Mouse (Mus musculus): ENCODE data around the gene Emsy.
A peak's percentile ranks its signal among the peaks of the same experiment; 100 is the strongest.

Gene Emsy

GRCm38 (mm10) chr7:98577461-98577860, 79.1 kb downstream of the Emsy start:
- DNase-seq (ENCODE audit: low spot score): no peak

GRCm38 (mm10) chr7:98575651-98576239, 80.8 kb downstream of the Emsy start:
- DNase-seq (ENCODE audit: low spot score): no peak

- no peak for DNase-seq (ENCODE audit: low spot score)
Observed at GRCm38 (mm10) chr7:98574771-98575191, 81.8 kb downstream of the Emsy start.

- no peak for DNase-seq (ENCODE audit: low spot score)
Observed at GRCm38 (mm10) chr7:98574271-98574670, 82.3 kb downstream of the Emsy start.

GRCm38 (mm10) chr7:98573231-98573781, 83.3 kb downstream of the Emsy start:
- DNase-seq (ENCODE audit: low spot score): no peak

GRCm38 (mm10) chr7:98572223-98572868, 84.2 kb downstream of the Emsy start:
- DNase-seq (ENCODE audit: low spot score): peak; percentile 29

- DNase-seq (ENCODE audit: low spot score): no peak
Observed at GRCm38 (mm10) chr7:98570824-98571505, 85.6 kb downstream of the Emsy start.

GRCm38 (mm10) chr7:98567056-98567455, 89.5 kb downstream of the Emsy start:
- no peak for DNase-seq (ENCODE audit: low spot score)

- DNase-seq (ENCODE audit: low spot score): no peak
Observed at GRCm38 (mm10) chr7:98564607-98565364, 91.8 kb downstream of the Emsy start.

- DNase-seq (ENCODE audit: low spot score): no peak
Observed at GRCm38 (mm10) chr7:98563991-98564390, 92.6 kb downstream of the Emsy start.

GRCm38 (mm10) chr7:98562966-98563365, 93.6 kb downstream of the Emsy start:
- DNase-seq (ENCODE audit: low spot score): no peak

- DNase-seq (ENCODE audit: low spot score): no peak
Observed at GRCm38 (mm10) chr7:98562186-98562585, 94.4 kb downstream of the Emsy start.

GRCm38 (mm10) chr7:98561556-98562164, 94.9 kb downstream of the Emsy start:
- DNase-seq (ENCODE audit: low spot score): no peak

GRCm38 (mm10) chr7:98558128-98558921, 98.3 kb downstream of the Emsy start:
- no peak for DNase-seq (ENCODE audit: low spot score)

GRCm38 (mm10) chr7:98556767-98557394, 99.7 kb downstream of the Emsy start:
- DNase-seq (ENCODE audit: low spot score): no peak

- DNase-seq (ENCODE audit: low spot score): no peak
Observed at GRCm38 (mm10) chr7:98551041-98551440, 105.5 kb downstream of the Emsy start.

- DNase-seq (ENCODE audit: low spot score): no peak
Observed at GRCm38 (mm10) chr7:98550596-98550995, 106.0 kb downstream of the Emsy start.

- no peak for DNase-seq (ENCODE audit: low spot score)
Observed at GRCm38 (mm10) chr7:98548839-98549238, 107.7 kb downstream of the Emsy start.

GRCm38 (mm10) chr7:98544556-98544955, 112.0 kb downstream of the Emsy start:
- DNase-seq (ENCODE audit: low spot score): no peak

- DNase-seq (ENCODE audit: low spot score): no peak
Observed at GRCm38 (mm10) chr7:98543853-98544370, 112.7 kb downstream of the Emsy start.

Data from testis, postnatal 14 days (tissue).